Mouse (Mus musculus) forebrain, embryonic 14.5 days (tissue): ENCODE results near the gene Map3k13. TPM values are rescaled to one million over a fixed set of nuclear protein-coding genes. Genes with fewer than 3 reads are reported as not detected.

Experiments
- ATAC-seq: fragments of 200-750 bp; cut with Nextera tagmentation; 2 replicates; pipeline ENCODE4 v1.8.0; 2017; ENCODE audit warnings: mild to moderate bottlenecking, moderate library complexity
- DNase-seq: peaks from one replicate; pipeline ENCODE4 v3.0.0-alpha.2; 2015; ENCODE audit warnings: low spot score
- H3K27ac ChIP-seq: fragments of 300-500 bp; sonication (generic); 2 replicates; pipeline ENCODE4 v1.5.1; 2014; ENCODE audit warnings: low read depth, mild to moderate bottlenecking, control low read depth, low read length, moderate library complexity
- H3K27me3 ChIP-seq: fragments of 300-500 bp; sonication (generic); replicated peaks from 2 replicates; pipeline ENCODE4 v1.6.1; 2014; ENCODE audit warnings: low read length, control low read depth, mixed read lengths; ENCODE audit not compliant: control insufficient read depth, insufficient read depth
- H3K36me3 ChIP-seq: fragments of 300-500 bp; sonication (generic); 2 replicates; pipeline ENCODE4 v1.6.1; 2014; ENCODE audit warnings: low read length, control low read depth; ENCODE audit not compliant: control insufficient read depth, insufficient read depth
- H3K4me1 ChIP-seq: fragments of 300-500 bp; sonication (generic); 2 replicates; pipeline ENCODE4 v1.6.1; 2014; ENCODE audit warnings: antibody characterized with exemption, low read length, control low read depth; ENCODE audit not compliant: control insufficient read depth, insufficient read depth
- H3K4me2 ChIP-seq: fragments of 300-500 bp; sonication (generic); 2 replicates; pipeline ENCODE4 v1.6.1; 2014; ENCODE audit warnings: mild to moderate bottlenecking, control low read depth, low read length
- H3K4me3 ChIP-seq: fragments of 300-500 bp; sonication (generic); 2 replicates; pipeline ENCODE4 v1.5.1; 2014; ENCODE audit warnings: low read depth, low read length, control low read depth
- H3K9ac ChIP-seq: fragments of 300-500 bp; sonication (generic); 2 replicates; pipeline ENCODE4 v1.6.1; 2014; ENCODE audit warnings: mild to moderate bottlenecking, low read length, control low read depth, moderate library complexity
- H3K9me3 ChIP-seq: fragments of 300-500 bp; sonication (generic); replicated peaks from 2 replicates; pipeline ENCODE4 v1.6.1; 2016; ENCODE audit warnings: low read length, control low read depth, mixed read lengths; ENCODE audit not compliant: control insufficient read depth
- WGBS: fragments of 180-500 bp; shearing (Covaris S2); extraction: QIAGEN DNeasy Blood & Tissue Kit; methylation state at CpG from one replicate; pipeline ENCODE4 v1.1.7; 2014; 5-methylcytosine and 5-hydroxymethylcytosine counted together
- polyA plus RNA-seq: library from polyadenylated mRNA; unstranded; fragments of >200 nt; fragmentation: Nextera tagmentation; extraction: Ambion mirVana; gene quantifications from 2 replicates; pipeline ENCODE4 v1.2.1, GENCODE M21; 2014

The Map3k13 gene
- polyA plus RNA-seq, 1 experiment from 2014 or later: 4.2 TPM

DNA sequence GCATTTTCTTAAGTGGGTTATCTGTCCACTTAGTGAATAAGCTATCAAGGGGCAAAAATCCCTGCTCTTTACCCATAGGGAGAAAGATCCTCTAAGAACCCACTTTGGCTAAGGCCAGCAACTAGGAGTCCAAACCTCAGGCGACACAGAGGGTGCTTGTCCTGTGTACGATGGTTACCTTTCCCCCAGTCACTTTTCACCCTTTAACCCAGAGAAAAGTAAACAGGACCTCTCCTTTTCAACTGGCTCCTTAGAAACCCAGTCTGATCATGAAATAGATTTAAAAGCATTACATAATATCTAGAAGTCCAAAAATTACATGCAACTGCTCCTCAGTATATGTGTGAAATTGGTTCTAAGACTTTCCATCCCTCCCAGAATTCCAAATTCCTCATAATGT lies 11.3 kb upstream of the Map3k13 start:
- no peak overlapping the region for H3K4me3 ChIP-seq
- H3K4me1 ChIP-seq: peaks cover 5% of the 10 kb centered on the region; the same call in 1 of the 2 replicates
- no peak overlapping the region for H3K27ac ChIP-seq
- no peaks in the 10 kb centered on the region for H3K36me3 ChIP-seq
- DNase-seq (no peak), ATAC-seq (no peak)
- H3K9me3 ChIP-seq: no peaks in the 10 kb centered on the region
- WGBS: 73% methylated on average over 2 of the region's 2 CpGs
- H3K27me3 ChIP-seq: 0 out of 2 replicates have a peak, but pooled peaks cover 2% of the 10 kb centered on the region
- no peak overlapping the region for H3K4me2 ChIP-seq
- no peak overlapping the region for H3K9ac ChIP-seq

DNA sequence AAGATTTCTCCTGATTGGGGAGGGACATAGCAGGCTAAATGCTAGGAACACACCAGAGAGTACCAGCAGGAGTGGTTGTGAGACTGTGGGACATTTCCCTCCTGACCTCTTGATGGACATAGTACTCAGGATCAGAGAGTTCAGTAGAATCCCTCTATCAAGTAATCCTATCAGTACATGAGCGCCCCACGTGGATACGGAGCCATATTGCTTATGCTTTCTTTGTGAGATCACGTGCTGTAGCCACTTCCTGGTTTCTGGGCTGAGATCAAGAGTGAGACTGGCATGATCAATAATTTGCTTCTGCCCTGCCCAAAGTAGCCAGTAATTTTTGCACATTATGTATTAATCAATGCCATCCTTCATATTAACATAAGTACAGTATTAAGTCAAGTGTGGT lies 9.1 kb upstream of the Map3k13 start:
- Histone ChIP-seq H3K36me3 (no peaks in the 10 kb centered on the region), H3K4me1 (peaks cover 6% of the 10 kb centered on the region; the same call in 1 of the 2 replicates), H3K27ac (no peak overlapping the region), H3K9ac (no peak overlapping the region), H3K27me3 (0 out of 2 replicates have a peak, but pooled peaks cover 2% of the 10 kb centered on the region), H3K4me3 (no peak overlapping the region), H3K4me2 (no peak overlapping the region), H3K9me3 (no peaks in the 10 kb centered on the region)
- WGBS: 78% methylated on average over 4 of the region's 4 CpGs
- DNase-seq (no peak), ATAC-seq (no peak)

DNA sequence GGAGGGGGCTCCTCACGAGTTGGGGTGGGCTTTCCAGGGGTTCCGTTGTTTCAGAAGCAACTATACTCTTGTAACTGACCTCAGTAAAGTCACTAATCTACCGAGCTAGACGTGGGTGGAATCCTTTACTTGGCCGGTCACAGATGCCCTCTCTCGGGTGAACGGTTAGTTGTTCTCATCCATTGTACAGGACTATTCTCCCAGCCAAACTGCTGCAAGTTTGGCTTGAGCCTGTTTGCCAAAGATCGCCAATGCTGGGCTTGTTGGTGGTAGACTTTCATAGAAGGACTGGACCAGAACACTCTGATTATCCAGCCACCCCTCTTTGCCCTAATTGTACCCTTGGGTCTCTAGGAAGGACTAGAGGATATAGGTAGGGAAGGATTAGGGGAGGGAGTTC lies 7.8 kb upstream of the Map3k13 start:
- Histone ChIP-seq H3K36me3 (no peaks in the 10 kb centered on the region), H3K4me3 (no peak overlapping the region), H3K9me3 (no peaks in the 10 kb centered on the region), H3K9ac (no peak overlapping the region), H3K27me3 (0 out of 2 replicates have a peak, but pooled peaks cover 2% of the 10 kb centered on the region), H3K4me1 (peaks cover 6% of the 10 kb centered on the region; the same call in 1 of the 2 replicates), H3K27ac (no peak overlapping the region), H3K4me2 (no peak overlapping the region)
- WGBS: 88% methylated on average over 8 of the region's 8 CpGs
- ATAC-seq (no peak), DNase-seq (no peak)

DNA sequence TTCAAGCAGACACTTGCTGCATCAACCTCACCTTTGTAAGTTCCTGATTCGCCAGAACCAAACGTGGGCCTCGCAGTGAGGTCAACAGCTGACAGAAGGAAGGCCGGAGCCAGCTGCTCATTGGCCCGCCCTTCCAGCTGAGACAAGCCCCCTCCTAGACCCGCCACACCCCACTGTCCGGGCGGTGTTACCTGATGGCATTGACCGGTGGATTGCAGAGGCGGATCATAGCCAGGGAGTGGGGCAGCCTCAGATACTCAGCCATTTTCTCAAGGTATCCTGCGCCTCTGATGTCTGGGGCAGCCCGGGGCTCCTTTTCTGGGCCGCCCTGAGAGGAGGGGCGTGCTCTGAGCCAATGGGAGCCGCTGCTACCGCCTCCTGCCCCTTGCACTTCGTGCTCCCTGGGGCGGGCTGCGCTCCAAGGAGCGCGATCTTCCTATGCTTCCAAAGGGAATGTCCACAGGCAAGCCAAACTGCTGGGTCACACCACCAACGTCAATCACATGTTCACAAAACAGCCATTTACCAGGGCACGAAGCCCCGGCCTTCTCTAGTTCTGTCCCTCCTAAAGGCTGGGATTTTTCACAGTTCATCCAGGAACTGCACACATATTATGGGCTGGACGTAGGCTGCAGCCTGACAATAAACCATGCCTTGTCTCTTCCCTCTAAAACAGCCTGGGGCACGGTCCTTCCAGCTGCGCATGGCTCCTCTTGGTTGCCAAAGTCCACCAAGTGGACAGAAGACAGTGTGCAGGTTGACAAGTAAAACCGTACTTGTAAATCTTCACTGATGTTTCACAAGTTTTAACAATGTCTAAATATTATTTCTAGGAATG lies 6.4 kb upstream of the Map3k13 start, which contains the start of gene Ehhadh:
TSS of gene Ehhadh (minus strand) at position 292 of the 838 bp plus-strand sequence.
- peak within 1 kb of the TSS; percentile 61 for H3K9ac ChIP-seq
- 10% methylated on average over 28 of the region's 28 CpGs for WGBS
- 0 out of 2 replicates have a peak, but pooled peaks cover 2% of the 10 kb centered on the region for H3K27me3 ChIP-seq
- no peak within 1 kb of the TSS for H3K27ac ChIP-seq
- peak within 1 kb of the TSS; percentile 37 for H3K4me3 ChIP-seq
- ATAC-seq (peak; percentile 91), DNase-seq (peak; percentile 43)
- H3K9me3 ChIP-seq: no peaks in the 10 kb centered on the region
- peaks cover 6% of the 10 kb centered on the region; the same call in 1 of the 2 replicates for H3K4me1 ChIP-seq
- no peaks in the 10 kb centered on the region for H3K36me3 ChIP-seq
- H3K4me2 ChIP-seq: peak within 1 kb of the TSS; percentile 66

DNA sequence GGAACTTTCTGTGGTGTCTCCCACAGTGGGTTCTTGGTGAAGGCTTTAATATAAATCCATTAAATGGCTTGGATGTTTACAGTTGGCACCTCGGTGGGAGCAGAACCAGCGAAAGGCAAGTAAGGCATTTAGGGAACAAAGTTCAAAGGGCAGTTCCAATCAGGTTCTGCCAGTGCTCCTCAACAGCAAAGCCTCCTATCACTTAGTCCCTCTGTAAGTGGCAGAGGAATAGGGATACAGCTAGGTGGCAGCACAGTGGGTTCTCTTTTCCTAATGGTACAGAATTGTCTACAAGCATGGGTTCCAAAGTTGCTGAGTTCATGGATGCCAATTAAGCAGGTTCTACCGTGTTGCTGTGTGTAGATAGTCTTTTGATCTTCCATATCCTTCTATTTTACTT lies 5.6 kb upstream of the Map3k13 start:
- Histone ChIP-seq H3K9ac (no peak overlapping the region), H3K9me3 (no peaks in the 10 kb centered on the region), H3K27me3 (0 out of 2 replicates have a peak, but pooled peaks cover 2% of the 10 kb centered on the region), H3K27ac (no peak overlapping the region), H3K4me1 (peaks cover 8% of the 10 kb centered on the region), H3K4me3 (no peak overlapping the region), H3K4me2 (no peak overlapping the region), H3K36me3 (no peaks in the 10 kb centered on the region)
- DNase-seq (no peak), ATAC-seq (no peak)
- 65% methylated on average over 3 of the region's 3 CpGs for WGBS

DNA sequence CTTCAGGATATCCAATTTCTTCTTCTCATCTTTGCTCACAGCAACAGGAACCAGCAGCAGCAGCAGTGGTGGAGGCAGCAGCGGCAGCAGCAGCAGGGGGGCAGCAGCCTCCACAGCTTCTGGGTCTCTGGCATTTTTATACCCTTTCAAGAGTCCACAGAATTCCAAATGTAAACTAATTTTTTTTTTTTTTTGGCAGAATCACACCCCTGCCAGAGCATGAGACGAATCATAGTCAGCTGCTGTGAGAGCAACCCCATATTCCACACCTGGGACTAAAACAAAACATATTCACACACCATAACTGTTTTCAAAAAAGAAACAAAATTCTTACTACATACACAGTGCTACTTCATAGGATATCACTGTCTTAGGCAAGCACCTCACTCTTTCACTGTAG lies 5.0 kb upstream of the Map3k13 start:
- Histone ChIP-seq H3K4me2 (no peak overlapping the region), H3K9ac (no peak overlapping the region), H3K36me3 (no peaks in the 10 kb centered on the region), H3K27me3 (0 out of 2 replicates have a peak, but pooled peaks cover 2% of the 10 kb centered on the region), H3K4me1 (peaks cover 10% of the 10 kb centered on the region), H3K9me3 (no peaks in the 10 kb centered on the region), H3K4me3 (no peak overlapping the region), H3K27ac (no peak overlapping the region)
- ATAC-seq (no peak), DNase-seq (no peak)
- 73% methylated on average over 2 of the region's 2 CpGs for WGBS

DNA sequence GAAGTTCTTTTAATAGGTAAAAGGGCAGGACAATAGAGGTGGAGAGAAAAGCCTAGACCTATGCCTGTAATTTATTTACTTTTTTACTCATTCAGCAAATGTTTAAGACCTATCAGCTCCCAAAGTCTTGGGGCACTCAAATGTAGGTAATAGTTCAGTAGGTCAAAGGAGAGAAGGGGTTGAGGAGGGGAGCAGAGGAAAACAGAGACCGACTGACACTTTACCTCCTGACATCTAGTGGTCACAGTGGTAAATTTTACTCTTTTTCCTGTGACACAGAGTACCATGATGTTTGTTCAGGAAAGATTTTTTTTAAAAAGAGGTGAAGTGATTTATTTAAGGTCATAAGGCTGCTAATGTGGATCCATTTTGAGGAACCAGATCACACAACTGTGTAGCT lies 3.7 kb upstream of the Map3k13 start:
- 21% methylated on average over 1 of the region's 1 CpGs for WGBS
- no peak for ATAC-seq
- 0 out of 2 replicates have a peak, but pooled peaks cover 2% of the 10 kb centered on the region for H3K27me3 ChIP-seq
- H3K27ac ChIP-seq: no peak overlapping the region
- no peak overlapping the region for H3K4me3 ChIP-seq
- DNase-seq: no peak
- no peak overlapping the region for H3K9ac ChIP-seq
- H3K4me2 ChIP-seq: no peak overlapping the region
- no peaks in the 10 kb centered on the region for H3K9me3 ChIP-seq
- H3K36me3 ChIP-seq: no peaks in the 10 kb centered on the region
- peaks cover 13% of the 10 kb centered on the region for H3K4me1 ChIP-seq

DNA sequence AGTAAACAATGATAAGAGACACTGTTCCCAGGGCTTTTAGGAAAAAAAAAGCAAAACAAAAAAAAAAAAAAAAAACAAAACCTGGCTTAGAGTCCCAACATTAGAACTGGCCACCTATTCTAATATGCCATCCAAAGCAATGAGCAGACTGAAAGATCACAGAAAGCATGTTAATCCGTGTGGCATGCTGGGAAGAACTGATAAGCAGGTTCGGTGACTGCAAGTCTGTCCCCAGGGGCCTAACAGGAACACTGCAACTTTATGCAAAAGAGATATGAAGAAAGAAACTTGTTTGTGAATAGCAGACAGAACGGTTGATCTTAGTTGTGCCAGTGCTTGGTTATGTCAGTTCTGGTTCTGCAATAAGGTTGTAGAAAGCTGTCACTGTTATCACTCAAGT lies 2.4 kb upstream of the Map3k13 start:
- no peak overlapping the region for H3K9ac ChIP-seq
- no peak overlapping the region for H3K4me3 ChIP-seq
- peaks cover 17% of the 10 kb centered on the region for H3K4me1 ChIP-seq
- H3K9me3 ChIP-seq: no peaks in the 10 kb centered on the region
- 65% methylated on average over 3 of the region's 3 CpGs for WGBS
- ATAC-seq (no peak), DNase-seq (no peak)
- H3K27ac ChIP-seq: no peak overlapping the region
- H3K36me3 ChIP-seq: no peaks in the 10 kb centered on the region
- no peak overlapping the region for H3K4me2 ChIP-seq
- H3K27me3 ChIP-seq: 0 out of 2 replicates have a peak, but pooled peaks cover 2% of the 10 kb centered on the region
